Mouse (Mus musculus) kidney, adult 10 weeks (tissue): Measurements from ENCODE around the gene Gm9758. TPM values are rescaled to one million over a fixed set of nuclear protein-coding genes. Genes with fewer than 3 reads are reported as not detected.

ENCODE experiments used
- polyA plus RNA-seq: library from polyadenylated mRNA; stranded (reverse); fragments of 350-450 nt; fragmentation: Illumina TruSeq; extraction: RNeasy Lipid Tissue Mini Kit (QIAGEN cat#74804); gene quantifications from one replicate; pipeline ENCODE4 v1.2.3, GENCODE M21; 2014; ENCODE audit warnings: low read depth, low replicate concordance

The Gm9758 gene
- not detected for polyA plus RNA-seq

GRCm38 (mm10) chr5:14914799-14915198 is at the start of gene Gm9758:
Gene Gm9758, minus strand, starts transcription at chr5:14914899.

GRCm38 (mm10) chr5:14938329-14938728 is 23.6 kb upstream of the Gm9758 start, which contains the start of gene Speer4e:
Gene Speer4e, minus strand, starts transcription at chr5:14938429.

Other genes starting within 250 kb of the Gm9758 start
- gene Speer4e, start 23.5 kb upstream of the Gm9758 start, polyA plus RNA-seq, result not detected
- 0.89 TPM for gene Gm10354, start 64.0 kb upstream of the Gm9758 start, polyA plus RNA-seq
- gene Gm17019, start 118.1 kb upstream of the Gm9758 start, polyA plus RNA-seq, result not detected